Mouse (Mus musculus): ENCODE results near the gene Fam173a.
"Not testable (repeated sequence)": the region's sequence is repeated elsewhere in the genome, so short reads cannot be mapped to it uniquely, and the experiment has no call there.

Fam173a gene

GRCm38 (mm10) chr17:25828712-25829557, 36.2 kb upstream of the Fam173a start, which contains the start of gene Jmjd8:
Jmjd8 (plus strand) TSS chr17:25828867.
- DNase-seq (ENCODE audit: low spot score): peak; percentile 56

- DNase-seq (ENCODE audit: low spot score): no peak
These were observed 35.5 kb upstream of the Fam173a start for GRCm38 (mm10) chr17:25828223-25828594.

- DNase-seq (ENCODE audit: low spot score): no peak
These were observed 35.0 kb upstream of the Fam173a start for GRCm38 (mm10) chr17:25827546-25828222.

- no peak for DNase-seq (ENCODE audit: low spot score)
These were observed 34.3 kb upstream of the Fam173a start for GRCm38 (mm10) chr17:25827011-25827410.

GRCm38 (mm10) chr17:25825984-25826570, 33.4 kb upstream of the Fam173a start:
- no peak for DNase-seq (ENCODE audit: low spot score)

GRCm38 (mm10) chr17:25825311-25825710, 32.6 kb upstream of the Fam173a start:
- DNase-seq (ENCODE audit: low spot score): no peak

- DNase-seq (ENCODE audit: low spot score): no peak
These were observed 31.9 kb upstream of the Fam173a start for GRCm38 (mm10) chr17:25824362-25825142.

GRCm38 (mm10) chr17:25823452-25823851, 30.8 kb upstream of the Fam173a start, which contains the start of gene Wdr24:
Wdr24 (plus strand) TSS chr17:25823627.
- DNase-seq (ENCODE audit: low spot score): peak; percentile 65

GRCm38 (mm10) chr17:25818851-25819780, 26.4 kb upstream of the Fam173a start:
- no peak for DNase-seq (ENCODE audit: low spot score)

GRCm38 (mm10) chr17:25817662-25818061, 25.0 kb upstream of the Fam173a start:
- DNase-seq (ENCODE audit: low spot score): no peak

- DNase-seq (ENCODE audit: low spot score): no peak
These were observed 20.8 kb upstream of the Fam173a start for GRCm38 (mm10) chr17:25813471-25813870.

GRCm38 (mm10) chr17:25810890-25811289, 18.2 kb upstream of the Fam173a start:
- no peak for DNase-seq (ENCODE audit: low spot score)

- DNase-seq (ENCODE audit: low spot score): no peak
These were observed 17.1 kb upstream of the Fam173a start for GRCm38 (mm10) chr17:25809606-25810340.

GRCm38 (mm10) chr17:25808789-25809605, 16.3 kb upstream of the Fam173a start, which contains the start of gene Fbxl16:
Fbxl16 (plus strand) TSS chr17:25809085.
- no peak for DNase-seq (ENCODE audit: low spot score)

- no peak for DNase-seq (ENCODE audit: low spot score)
These were observed 15.3 kb upstream of the Fam173a start for GRCm38 (mm10) chr17:25808028-25808427.

- DNase-seq (ENCODE audit: low spot score): not testable (repeated sequence)
These were observed 14.8 kb upstream of the Fam173a start for GRCm38 (mm10) chr17:25807452-25807851.

GRCm38 (mm10) chr17:25806507-25806906, 13.8 kb upstream of the Fam173a start:
- DNase-seq (ENCODE audit: low spot score): no peak

GRCm38 (mm10) chr17:25802825-25803517, 10.3 kb upstream of the Fam173a start:
- no peak for DNase-seq (ENCODE audit: low spot score)

GRCm38 (mm10) chr17:25801029-25801428, 8.3 kb upstream of the Fam173a start:
- peak; percentile 50 for DNase-seq (ENCODE audit: low spot score)

All from spleen, adult 12 weeks (tissue).